Mouse (Mus musculus): ENCODE measurements around the gene Zfp580.
A peak's percentile ranks its signal among the peaks of the same experiment; 100 is the strongest.

Gene Zfp580

DNA sequence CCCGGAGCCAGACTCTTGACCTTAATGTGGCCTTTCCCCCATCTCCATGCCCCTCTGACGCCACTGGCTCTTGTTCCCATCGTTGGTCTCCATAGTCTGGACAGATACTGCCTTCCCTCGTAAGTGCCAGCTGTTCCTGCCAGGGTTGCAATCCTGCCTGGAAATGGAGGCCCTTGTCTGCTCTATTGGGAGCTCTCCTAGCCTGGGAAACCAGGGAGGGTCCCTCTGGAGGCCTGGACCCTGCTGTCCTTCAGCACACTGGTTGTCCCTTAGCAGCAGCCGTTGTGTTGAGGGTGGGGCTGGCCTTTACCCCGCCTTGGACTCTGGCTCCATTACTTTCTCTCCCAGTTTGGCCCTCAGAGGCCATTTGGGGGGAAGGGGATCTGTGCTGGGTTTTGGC lies 41.0 kb downstream of the Zfp580 start:
- H3K27me3 ChIP-seq (ENCODE audit: control insufficient read depth, insufficient read depth, low read length, poor library complexity, severe bottlenecking), result no peaks in the 10 kb centered on the region
- no peak for DNase-seq (ENCODE audit: low read depth, low spot score)
- H3K36me3 ChIP-seq (ENCODE audit: control insufficient read depth, insufficient read depth, low read length, poor library complexity, severe bottlenecking), result peaks cover 10% of the 10 kb centered on the region

- Histone ChIP-seq H3K36me3 (ENCODE audit: control insufficient read depth, insufficient read depth, low read length, poor library complexity, severe bottlenecking) (peaks cover 16% of the 10 kb centered on the region), H3K27me3 (ENCODE audit: control insufficient read depth, insufficient read depth, low read length, poor library complexity, severe bottlenecking) (no peaks in the 10 kb centered on the region)
- no peak for DNase-seq (ENCODE audit: low read depth, low spot score)
Measured at GRCm38 (mm10) chr7:5092831-5093510, 41.6 kb downstream of the Zfp580 start.

GRCm38 (mm10) chr7:5098769-5099168 lies 47.4 kb downstream of the Zfp580 start:
- DNase-seq (ENCODE audit: low read depth, low spot score), result no peak
- H3K36me3 ChIP-seq (ENCODE audit: control insufficient read depth, insufficient read depth, low read length, poor library complexity, severe bottlenecking), result peaks cover 7% of the 10 kb centered on the region; the same call in 1 of the 2 replicates
- no peaks in the 10 kb centered on the region for H3K27me3 ChIP-seq (ENCODE audit: control insufficient read depth, insufficient read depth, low read length, poor library complexity, severe bottlenecking)

DNA sequence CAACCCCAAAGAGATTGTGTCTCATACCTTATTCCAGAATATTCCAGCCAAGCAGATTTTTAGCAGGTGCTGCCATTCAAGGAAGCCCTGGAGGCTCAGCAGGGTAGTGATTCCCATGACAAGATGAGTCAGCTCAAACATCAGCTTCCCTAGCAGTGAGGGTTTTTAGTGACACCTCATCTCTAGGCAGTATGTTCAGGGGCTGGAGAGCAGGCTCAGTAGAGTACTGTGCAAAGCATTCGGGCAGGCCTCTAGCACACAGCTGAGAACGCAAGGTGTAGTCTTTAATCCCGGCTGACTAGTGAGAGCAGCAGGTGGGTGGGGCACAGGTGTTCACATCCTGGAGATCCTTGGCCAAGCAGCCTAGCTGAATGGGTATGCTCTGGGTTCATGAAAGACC lies 48.5 kb downstream of the Zfp580 start:
- no peak for DNase-seq (ENCODE audit: low read depth, low spot score)
- peaks cover 6% of the 10 kb centered on the region; the same call in 1 of the 2 replicates for H3K36me3 ChIP-seq (ENCODE audit: control insufficient read depth, insufficient read depth, low read length, poor library complexity, severe bottlenecking)
- H3K27me3 ChIP-seq (ENCODE audit: control insufficient read depth, insufficient read depth, low read length, poor library complexity, severe bottlenecking), result no peaks in the 10 kb centered on the region

DNA sequence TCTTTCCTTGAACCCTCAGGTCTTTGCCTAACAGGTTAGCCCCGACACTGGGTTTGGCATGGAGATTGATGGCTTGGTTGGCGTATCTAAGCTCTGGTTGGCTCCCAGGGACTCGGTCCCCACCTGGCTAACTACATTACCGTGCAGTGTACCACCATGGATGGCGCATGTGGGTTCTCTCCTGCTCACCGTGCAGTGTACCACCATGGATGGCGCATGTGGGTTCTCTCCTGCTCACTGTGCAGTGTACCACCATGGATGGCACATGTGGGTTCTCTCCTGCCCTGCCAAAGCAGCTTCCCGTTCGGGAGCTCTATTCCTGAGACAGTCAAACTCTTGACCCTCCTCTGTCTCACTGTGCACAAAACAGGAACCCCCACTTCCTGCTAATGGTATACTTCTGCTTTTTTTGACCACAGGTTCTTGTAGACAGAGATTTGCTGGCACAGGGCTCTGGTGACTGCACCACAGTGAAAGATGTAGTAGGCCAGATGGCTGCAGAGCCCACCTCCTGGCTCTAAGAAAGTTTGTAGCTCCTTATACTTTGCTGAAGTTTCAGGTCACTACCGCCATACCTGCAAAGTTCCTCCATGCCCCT lies 49.8 kb downstream of the Zfp580 start:
- H3K36me3 ChIP-seq (ENCODE audit: control insufficient read depth, insufficient read depth, low read length, poor library complexity, severe bottlenecking), result peaks cover 6% of the 10 kb centered on the region; the same call in 1 of the 2 replicates
- DNase-seq (ENCODE audit: low read depth, low spot score), result peak; percentile 84
- H3K27me3 ChIP-seq (ENCODE audit: control insufficient read depth, insufficient read depth, low read length, poor library complexity, severe bottlenecking), result no peaks in the 10 kb centered on the region

DNA sequence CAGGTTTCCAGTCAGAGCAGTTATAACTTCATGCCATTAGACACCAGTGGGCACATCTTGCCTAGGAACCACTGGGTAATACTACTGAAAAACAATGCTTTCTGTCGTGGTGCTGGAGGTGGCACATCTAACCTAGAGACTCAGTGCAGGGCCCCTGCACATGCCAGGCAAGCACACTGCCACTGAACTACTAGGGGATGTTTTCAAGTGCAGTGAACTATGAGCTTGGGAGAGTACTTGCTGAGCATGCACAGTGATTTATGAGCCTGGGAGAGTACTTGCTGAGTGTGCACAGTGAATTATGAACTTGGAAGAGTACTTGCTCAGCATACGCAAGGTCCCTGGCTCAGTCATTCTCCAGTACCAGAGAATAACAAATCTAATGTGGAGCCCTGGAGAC lies 51.2 kb downstream of the Zfp580 start:
- peaks cover 4% of the 10 kb centered on the region; the same call in 1 of the 2 replicates for H3K36me3 ChIP-seq (ENCODE audit: control insufficient read depth, insufficient read depth, low read length, poor library complexity, severe bottlenecking)
- no peaks in the 10 kb centered on the region for H3K27me3 ChIP-seq (ENCODE audit: control insufficient read depth, insufficient read depth, low read length, poor library complexity, severe bottlenecking)
- DNase-seq (ENCODE audit: low read depth, low spot score), result no peak
